Mouse (Mus musculus) liver, embryonic 14.5 days (tissue): ENCODE results near the gene Pml. TPM values are rescaled to one million over a fixed set of nuclear protein-coding genes. Genes with fewer than 3 reads are reported as not detected.

Experiments
- ATAC-seq: fragments of 200-750 bp; cut with Nextera tagmentation; 2 replicates; pipeline ENCODE4 v1.8.0; 2017; ENCODE audit warnings: moderate number of reproducible peaks, mild to moderate bottlenecking, moderate library complexity; ENCODE audit not compliant: insufficient read depth
- DNase-seq, 3 experiments: peaks; one replicate each; pipeline ENCODE4 v3.0.0-alpha.2; 2012 to 2013; ENCODE audit warnings: low read depth in 3 of 3, low spot score in 3 of 3
- H3K27ac ChIP-seq: fragments of 300-500 bp; sonication (generic); 2 replicates; pipeline ENCODE4 v1.5.1; 2014; ENCODE audit warnings: moderate library complexity, mild to moderate bottlenecking, control low read depth, inconsistent platforms
- H3K27me3 ChIP-seq: fragments of 300-500 bp; sonication (generic); 2 replicates; pipeline ENCODE4 v1.6.1; 2014; ENCODE audit warnings: mild to moderate bottlenecking, low read length, moderate library complexity; ENCODE audit not compliant: control insufficient read depth, insufficient read depth
- H3K36me3 ChIP-seq: fragments of 300-500 bp; sonication (generic); replicated peaks from 2 replicates; pipeline ENCODE4 v1.6.1; 2014; ENCODE audit warnings: low read depth; ENCODE audit not compliant: control insufficient read depth, insufficient read depth
- H3K4me1 ChIP-seq, 2 experiments: fragments of 200-500 bp in 1 of 2; fragments of 300-500 bp in 1 of 2; sonication (generic) in 1 of 2; replicated peaks; 2 replicates each; pipeline ENCODE4 v1.6.1; 2012 to 2014; ENCODE audit warnings: antibody characterized with exemption in 1 of 2, inconsistent platforms in 1 of 2, low read length in 1 of 2; ENCODE audit not compliant: control insufficient read depth in 2 of 2, insufficient read depth in 2 of 2
- H3K4me2 ChIP-seq: fragments of 300-500 bp; sonication (generic); 2 replicates; pipeline ENCODE4 v1.6.1; 2014; ENCODE audit warnings: low read depth, mild to moderate bottlenecking, control low read depth, moderate library complexity
- H3K4me3 ChIP-seq, 2 experiments: fragments of 200-500 bp in 1 of 2; fragments of 300-500 bp in 1 of 2; sonication (generic) in 1 of 2; 2 replicates each; pipeline ENCODE4 v1.5.1; 2012 to 2014; ENCODE audit warnings: low read depth in 2 of 2, low read length in 2 of 2, mild to moderate bottlenecking in 2 of 2, control low read depth in 1 of 2, inconsistent platforms in 1 of 2, moderate library complexity in 1 of 2; ENCODE audit not compliant: insufficient read depth in 1 of 2
- H3K9ac ChIP-seq: fragments of 300-500 bp; sonication (generic); replicated peaks from 2 replicates; pipeline ENCODE4 v1.6.1; 2014; ENCODE audit warnings: mild to moderate bottlenecking, control low read depth, moderate library complexity
- H3K9me3 ChIP-seq: fragments of 300-500 bp; sonication (generic); 2 replicates; pipeline ENCODE4 v1.6.1; 2016; ENCODE audit warnings: low read length, mixed read lengths; ENCODE audit not compliant: control insufficient read depth
- CTCF ChIP-seq: IDR thresholded peaks from 2 replicates; pipeline ENCODE4 v1.5.1; 2016; ENCODE audit warnings: antibody characterized with exemption, low read depth, control low read depth
- EP300 ChIP-seq: IDR thresholded peaks from 2 replicates; pipeline ENCODE4 v1.6.1; 2016; ENCODE audit warnings: antibody characterized with exemption, low read depth
- WGBS: fragments of 180-500 bp; shearing (Covaris S2); extraction: QIAGEN DNeasy Blood & Tissue Kit; methylation state at CpG from one replicate; pipeline ENCODE4 v1.1.7; 2014; ENCODE audit not compliant: insufficient replicate concordance; 5-methylcytosine and 5-hydroxymethylcytosine counted together
- polyA plus RNA-seq, 2 experiments: library from polyadenylated mRNA; depleted of rRNA in 1 of 2; stranded (reverse) in 1 of 2; unstranded in 1 of 2; fragments of >200 nt; fragmentation: Nextera tagmentation in 1 of 2; extraction: Ambion mirVana in 1 of 2; gene quantifications; 2 replicates each; pipeline versions ENCODE4 v1.2.1 to v1.2.3; 2012 to 2014

The Pml gene
- polyA plus RNA-seq, 2 experiments = 17.1 to 17.6 TPM

DNA sequence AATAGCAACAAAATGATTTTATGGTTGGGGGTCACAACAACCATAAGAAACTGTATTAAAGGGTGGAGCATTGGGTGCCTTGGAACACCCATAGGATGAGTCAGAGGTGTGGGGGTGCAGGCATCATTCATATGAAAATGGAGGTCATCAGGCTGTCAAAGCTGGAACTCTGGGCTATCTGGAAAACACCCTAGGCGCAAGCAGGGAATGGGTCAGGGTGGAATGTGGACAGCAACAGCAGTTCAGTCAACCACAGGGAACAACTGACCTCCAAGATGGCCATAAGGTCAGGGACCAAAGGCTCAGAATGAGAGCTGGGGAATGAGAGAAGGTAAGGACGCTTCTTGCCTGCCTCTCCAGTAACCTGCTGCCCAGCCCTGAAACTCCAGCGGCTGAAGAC is 31.0 kb downstream of the Pml start:
- Histone ChIP-seq H3K36me3 (peaks cover 35% of the 10 kb centered on the region), H3K27ac (no peak overlapping the region), H3K4me2 (no peak overlapping the region), H3K27me3 (no peaks in the 10 kb centered on the region), H3K9ac (no peak overlapping the region), H3K4me3 (no peak overlapping the region), H3K9me3 (no peaks in the 10 kb centered on the region), H3K4me1 (peaks cover 20 to 22% of the 10 kb centered on the region in 2 experiments)
- DNase-seq (no peak), ATAC-seq (no peak)
- TF ChIP-seq CTCF = no peak
- WGBS = 87% methylated on average over 3 of the region's 3 CpGs

DNA sequence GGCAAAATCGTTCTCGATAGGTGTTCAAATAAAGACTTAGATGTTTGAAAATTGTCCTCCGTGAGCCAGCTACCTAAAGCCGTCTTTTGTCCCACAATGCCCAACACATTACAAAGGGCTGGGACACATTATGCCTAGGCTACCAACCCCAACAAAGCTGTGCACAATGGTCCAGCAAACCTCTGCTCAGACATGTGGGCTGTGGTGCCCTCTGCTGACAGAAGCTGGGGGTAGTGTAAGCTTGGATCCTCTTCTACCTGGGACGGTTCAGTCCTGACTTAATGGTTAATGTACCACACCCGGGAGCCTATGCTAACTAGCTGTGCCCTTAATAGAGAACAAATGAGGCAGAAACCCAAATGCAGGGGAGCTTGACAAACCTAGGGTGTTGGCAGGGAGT is 33.2 kb downstream of the Pml start:
- H3K9me3 ChIP-seq = no peaks in the 10 kb centered on the region
- peaks cover 33 to 35% of the 10 kb centered on the region in 2 experiments for H3K4me1 ChIP-seq
- no peak overlapping the region for H3K4me2 ChIP-seq
- H3K27me3 ChIP-seq = no peaks in the 10 kb centered on the region; the same call in 1 of the 2 replicates
- H3K27ac ChIP-seq = no peak overlapping the region
- WGBS = 58% methylated on average over 6 of the region's 6 CpGs
- H3K36me3 ChIP-seq = peaks cover 14% of the 10 kb centered on the region
- peak in 1 of 3 experiments; percentile 32 for DNase-seq
- H3K9ac ChIP-seq = no peak overlapping the region
- TF ChIP-seq EP300 = no peak
- TF ChIP-seq CTCF = peak; percentile 91
- no peak for ATAC-seq
- H3K4me3 ChIP-seq = no peak overlapping the region

DNA sequence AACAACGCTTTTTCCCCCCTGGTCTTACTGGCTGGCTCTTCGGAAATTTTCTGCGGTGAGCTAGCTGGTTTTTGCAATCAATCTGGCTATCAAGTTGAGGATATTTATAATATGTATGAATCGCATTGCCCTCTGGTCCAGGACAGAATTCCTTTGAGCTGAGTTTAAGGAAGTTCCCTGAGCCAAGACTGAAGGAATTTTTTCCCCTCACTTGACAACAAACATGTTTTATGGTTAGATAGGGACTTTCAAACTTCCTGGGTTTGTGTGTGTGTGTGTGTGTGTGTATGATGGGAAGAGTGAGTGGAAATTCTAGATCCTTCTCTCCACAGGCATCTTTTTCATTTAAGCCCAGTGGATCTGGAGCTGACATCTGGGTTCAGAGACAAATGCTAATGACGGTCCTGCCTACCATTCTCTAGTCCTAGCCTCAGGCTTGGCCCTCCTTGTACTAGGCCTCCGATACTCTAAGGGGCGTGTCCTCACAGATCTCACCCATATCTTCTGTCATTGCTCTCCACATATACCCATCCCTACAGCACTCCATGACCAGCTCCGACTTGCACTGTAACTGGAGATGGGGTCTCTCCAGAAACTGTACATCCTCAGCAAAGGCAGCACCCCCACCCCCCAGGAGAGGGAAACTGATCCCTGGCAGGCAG is 34.9 kb downstream of the Pml start:
- Histone ChIP-seq H3K36me3 (peaks cover 4% of the 10 kb centered on the region; the same call in 1 of the 2 replicates), H3K9me3 (no peaks in the 10 kb centered on the region), H3K27me3 (no peaks in the 10 kb centered on the region; the same call in 1 of the 2 replicates), H3K9ac (peak overlapping the region; percentile 23), H3K4me3 (peak overlapping the region in 1 of 2 experiments; percentile 27; a peak in 1 of 4 replicates), H3K27ac (peak overlapping the region; percentile 88), H3K4me2 (peak overlapping the region; percentile 78), H3K4me1 (peaks cover 35 to 36% of the 10 kb centered on the region in 2 experiments)
- WGBS = 15% methylated on average over 8 of the region's 8 CpGs
- ATAC-seq (peak; percentile 70), DNase-seq (peak; percentile 51 to 55 (median 52))
- TF ChIP-seq CTCF (no peak), EP300 (no peak)

DNA sequence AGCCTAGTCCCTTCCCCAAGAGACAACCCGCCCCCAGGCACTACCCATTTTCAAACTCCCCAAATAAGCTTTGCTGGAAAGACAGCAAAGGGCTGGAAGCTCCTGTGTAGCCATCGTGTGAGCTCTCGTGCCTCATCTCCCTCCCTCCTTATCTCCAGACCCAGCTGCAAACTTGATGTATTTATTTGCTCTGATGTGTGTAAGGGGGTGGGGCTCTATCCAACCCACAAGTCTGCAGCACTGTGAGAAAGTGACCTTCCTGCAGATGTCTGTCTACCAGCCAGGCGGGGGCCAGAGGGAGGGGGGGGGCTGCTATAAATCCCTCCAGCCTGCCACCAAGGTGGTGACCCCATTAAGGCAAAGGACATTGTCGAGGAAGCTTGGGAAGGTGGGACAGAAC is 35.7 kb downstream of the Pml start:
- H3K4me3 ChIP-seq = peak overlapping the region; percentile 26 to 27
- ATAC-seq (peak; percentile 96), DNase-seq (peak; percentile 84 to 89 (median 86))
- TF ChIP-seq EP300 = peak; percentile 88
- TF ChIP-seq CTCF = no peak
- H3K9me3 ChIP-seq = no peaks in the 10 kb centered on the region
- peaks cover 35 to 36% of the 10 kb centered on the region in 2 experiments for H3K4me1 ChIP-seq
- 2% methylated on average over 5 of the region's 5 CpGs for WGBS
- peak overlapping the region; percentile 88 for H3K27ac ChIP-seq
- no peaks in the 10 kb centered on the region for H3K36me3 ChIP-seq
- peak overlapping the region; percentile 78 for H3K4me2 ChIP-seq
- peak overlapping the region; percentile 65 for H3K9ac ChIP-seq
- no peaks in the 10 kb centered on the region; the same call in 1 of the 2 replicates for H3K27me3 ChIP-seq

DNA sequence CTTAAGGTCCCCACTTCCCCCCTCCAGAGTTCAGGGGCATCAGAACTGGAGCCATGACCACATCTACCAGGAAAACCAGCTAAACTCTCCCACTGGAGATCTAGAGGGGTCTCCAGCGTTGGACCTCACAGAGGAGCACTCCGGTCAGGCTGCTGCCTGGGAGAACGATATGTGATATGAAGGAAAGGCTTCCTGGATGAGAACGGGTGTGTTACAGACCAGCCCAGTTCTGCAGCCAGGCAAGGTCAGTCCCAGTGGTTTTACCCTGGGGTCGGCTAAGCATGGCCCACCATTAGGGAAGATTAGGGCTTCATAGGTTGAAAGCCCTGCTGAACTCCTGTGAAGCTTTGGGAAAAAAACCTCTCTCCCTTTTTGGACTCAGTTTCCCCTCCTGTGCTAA is 36.2 kb downstream of the Pml start:
- H3K27me3 ChIP-seq = no peaks in the 10 kb centered on the region; the same call in 1 of the 2 replicates
- TF ChIP-seq CTCF (no peak), EP300 (no peak)
- peak overlapping the region; percentile 65 for H3K9ac ChIP-seq
- WGBS = 15% methylated on average over 5 of the region's 5 CpGs
- peak overlapping the region; percentile 78 for H3K4me2 ChIP-seq
- H3K9me3 ChIP-seq = no peaks in the 10 kb centered on the region
- no peaks in the 10 kb centered on the region for H3K36me3 ChIP-seq
- DNase-seq (no peak), ATAC-seq (peak; percentile 77)
- peak overlapping the region; percentile 88 for H3K27ac ChIP-seq
- H3K4me3 ChIP-seq = peak overlapping the region in 1 of 2 experiments; percentile 27; a peak in 3 of 4 replicates
- H3K4me1 ChIP-seq = peaks cover 35 to 36% of the 10 kb centered on the region in 2 experiments
